Mouse (Mus musculus): ENCODE data around the gene Smyd4. TPM values are rescaled to one million over a fixed set of nuclear protein-coding genes. Genes with fewer than 3 reads are reported as not detected.

The Smyd4 gene
- total and polyA plus RNA-seq, 2 experiments from 2014 or later, result 13.2 to 19.7 TPM

- no peak for ATAC-seq (ENCODE audit: insufficient read depth, low read depth)
- H3K9ac ChIP-seq (replicated peaks; ENCODE audit: low read depth, low read length), result no peak overlapping the region
- no peaks in the 10 kb centered on the region for H3K4me1 ChIP-seq (ENCODE audit: control insufficient read depth, insufficient read depth)
- H3K4me2 ChIP-seq (ENCODE audit: low read depth, low read length), result no peak overlapping the region
- WGBS, result 78% methylated on average over 4 of the region's 4 CpGs
- no peak for DNase-seq (ENCODE audit: low spot score)
- H3K4me3 ChIP-seq (ENCODE audit: low read depth, low read length), result no peak overlapping the region
- no peaks in the 10 kb centered on the region for H3K9me3 ChIP-seq (replicated peaks; ENCODE audit: control insufficient read depth, low read length)
- no peak overlapping the region for H3K27ac ChIP-seq (ENCODE audit: low read depth)
- no peaks in the 10 kb centered on the region for H3K27me3 ChIP-seq (ENCODE audit: control insufficient read depth, insufficient read depth, low read length)
- H3K36me3 ChIP-seq (replicated peaks; ENCODE audit: control insufficient read depth, insufficient read depth, low read length), result peaks cover 93% of the 10 kb centered on the region
- TF ChIP-seq EP300 (IDR thresholded peaks at IDR 0.05; ENCODE audit: low read depth) (no peak), CTCF (IDR thresholded peaks at IDR 0.05; ENCODE audit: low read depth) (no peak)
These were observed 39.6 kb upstream of the Smyd4 start for GRCm38 (mm10) chr11:75308650-75309049.

GRCm38 (mm10) chr11:75310813-75311212 is 37.4 kb upstream of the Smyd4 start:
- no peak for DNase-seq (ENCODE audit: low spot score)
- 88% methylated on average over 8 of the region's 8 CpGs for WGBS
- ATAC-seq (ENCODE audit: insufficient read depth, low read depth), result no peak
- Histone ChIP-seq H3K9me3 (replicated peaks; ENCODE audit: control insufficient read depth, low read length) (no peaks in the 10 kb centered on the region), H3K4me3 (ENCODE audit: low read depth, low read length) (no peak overlapping the region), H3K4me1 (ENCODE audit: control insufficient read depth, insufficient read depth) (no peaks in the 10 kb centered on the region), H3K27me3 (ENCODE audit: control insufficient read depth, insufficient read depth, low read length) (no peaks in the 10 kb centered on the region), H3K4me2 (ENCODE audit: low read depth, low read length) (no peak overlapping the region), H3K36me3 (replicated peaks; ENCODE audit: control insufficient read depth, insufficient read depth, low read length) (peaks cover 90% of the 10 kb centered on the region), H3K9ac (replicated peaks; ENCODE audit: low read depth, low read length) (no peak overlapping the region), H3K27ac (ENCODE audit: low read depth) (no peak overlapping the region)
- TF ChIP-seq EP300 (IDR thresholded peaks at IDR 0.05; ENCODE audit: low read depth), result no peak
- TF ChIP-seq CTCF (IDR thresholded peaks at IDR 0.05; ENCODE audit: low read depth), result no peak

DNA sequence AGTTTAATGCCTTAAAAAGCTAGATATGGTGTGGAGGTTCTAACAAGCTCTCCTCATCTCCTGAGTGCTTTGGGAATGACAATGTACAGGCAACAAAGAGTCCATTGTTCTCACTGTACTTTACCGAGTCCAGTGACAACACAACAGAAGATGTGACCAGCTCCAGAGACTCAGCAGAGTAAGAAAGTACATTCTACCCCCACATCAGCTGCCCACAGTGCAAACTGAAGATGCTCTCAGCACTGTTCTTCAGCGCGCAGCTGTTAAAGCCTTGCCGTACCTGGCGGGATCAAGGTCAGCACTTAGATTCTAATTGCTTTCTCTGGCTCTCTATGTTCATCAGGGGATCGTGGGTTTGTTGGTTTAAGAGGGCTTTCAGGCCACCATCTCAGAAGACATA is 36.5 kb upstream of the Smyd4 start:
- DNase-seq (ENCODE audit: low spot score), result no peak
- H3K4me1 ChIP-seq (ENCODE audit: control insufficient read depth, insufficient read depth), result no peaks in the 10 kb centered on the region
- H3K27me3 ChIP-seq (ENCODE audit: control insufficient read depth, insufficient read depth, low read length), result no peaks in the 10 kb centered on the region
- no peak overlapping the region for H3K27ac ChIP-seq (ENCODE audit: low read depth)
- no peak overlapping the region for H3K4me2 ChIP-seq (ENCODE audit: low read depth, low read length)
- ATAC-seq (ENCODE audit: insufficient read depth, low read depth), result no peak
- H3K9me3 ChIP-seq (replicated peaks; ENCODE audit: control insufficient read depth, low read length), result no peaks in the 10 kb centered on the region
- WGBS, result 78% methylated on average over 6 of the region's 6 CpGs
- H3K4me3 ChIP-seq (ENCODE audit: low read depth, low read length), result no peak overlapping the region
- no peak overlapping the region for H3K9ac ChIP-seq (replicated peaks; ENCODE audit: low read depth, low read length)
- H3K36me3 ChIP-seq (replicated peaks; ENCODE audit: control insufficient read depth, insufficient read depth, low read length), result peaks cover 89% of the 10 kb centered on the region
- no peak for TF ChIP-seq CTCF (IDR thresholded peaks at IDR 0.05; ENCODE audit: low read depth)
- no peak for TF ChIP-seq EP300 (IDR thresholded peaks at IDR 0.05; ENCODE audit: low read depth)

- Histone ChIP-seq H3K9ac (replicated peaks; ENCODE audit: low read depth, low read length) (no peak overlapping the region), H3K27me3 (ENCODE audit: control insufficient read depth, insufficient read depth, low read length) (no peaks in the 10 kb centered on the region), H3K27ac (ENCODE audit: low read depth) (no peak overlapping the region), H3K4me2 (ENCODE audit: low read depth, low read length) (no peak overlapping the region), H3K36me3 (replicated peaks; ENCODE audit: control insufficient read depth, insufficient read depth, low read length) (peaks cover 79% of the 10 kb centered on the region), H3K4me1 (ENCODE audit: control insufficient read depth, insufficient read depth) (no peaks in the 10 kb centered on the region), H3K4me3 (ENCODE audit: low read depth, low read length) (no peak overlapping the region), H3K9me3 (replicated peaks; ENCODE audit: control insufficient read depth, low read length) (no peaks in the 10 kb centered on the region)
- WGBS, result 79% methylated on average over 8 of the region's 8 CpGs
- TF ChIP-seq EP300 (IDR thresholded peaks at IDR 0.05; ENCODE audit: low read depth) (no peak), CTCF (IDR thresholded peaks at IDR 0.05; ENCODE audit: low read depth) (no peak)
- ATAC-seq (ENCODE audit: insufficient read depth, low read depth), result no peak
- no peak for DNase-seq (ENCODE audit: low spot score)
These were observed 34.4 kb upstream of the Smyd4 start for GRCm38 (mm10) chr11:75313834-75314233.

DNA sequence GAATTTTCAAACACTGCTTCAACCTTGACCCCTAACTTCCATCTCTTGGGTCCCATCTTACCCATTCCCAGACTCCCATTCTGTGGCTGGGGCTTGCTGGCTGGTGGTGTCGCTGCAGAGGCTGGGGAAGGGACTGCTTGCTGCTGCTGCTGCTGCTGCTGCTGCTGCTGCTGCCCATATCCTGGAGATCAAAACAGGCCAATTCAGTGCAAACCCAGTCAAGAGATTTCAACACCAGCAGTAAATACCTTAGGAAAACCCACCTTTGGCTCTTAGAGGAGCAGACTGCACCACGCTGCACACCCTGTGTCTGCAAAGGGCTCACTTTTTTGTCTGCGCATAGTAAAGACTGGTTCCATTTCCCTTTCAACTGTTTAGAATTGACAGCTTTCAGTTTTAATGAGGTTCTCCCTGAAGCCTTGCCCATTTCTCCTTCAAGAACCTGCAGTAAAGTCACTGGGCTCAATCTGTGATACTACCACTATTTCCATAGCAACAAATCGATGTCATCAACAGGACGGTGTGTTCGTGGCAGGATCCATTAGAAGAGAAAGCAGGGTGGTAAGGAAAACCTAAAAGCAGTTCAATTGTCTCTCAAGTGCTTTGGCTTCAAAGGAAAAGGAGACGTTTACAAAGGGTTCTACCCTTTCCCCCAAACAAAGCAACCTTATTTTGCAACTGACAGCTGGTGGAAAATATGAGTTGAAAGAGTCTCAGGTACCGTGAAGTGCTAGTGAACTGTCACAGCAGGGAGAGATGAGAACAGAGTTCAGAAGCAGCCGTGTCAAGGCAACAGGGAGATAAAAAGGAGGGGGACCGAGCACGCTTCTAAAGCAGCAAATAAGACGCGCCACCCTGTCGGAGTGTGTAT is 29.6 kb upstream of the Smyd4 start:
- WGBS, result 72% methylated on average over 14 of the region's 14 CpGs
- H3K9ac ChIP-seq (replicated peaks; ENCODE audit: low read depth, low read length), result no peak overlapping the region
- H3K4me1 ChIP-seq (ENCODE audit: control insufficient read depth, insufficient read depth), result no peaks in the 10 kb centered on the region
- TF ChIP-seq EP300 (IDR thresholded peaks at IDR 0.05; ENCODE audit: low read depth) (no peak), CTCF (IDR thresholded peaks at IDR 0.05; ENCODE audit: low read depth) (no peak)
- H3K36me3 ChIP-seq (replicated peaks; ENCODE audit: control insufficient read depth, insufficient read depth, low read length), result peaks cover 39% of the 10 kb centered on the region
- ATAC-seq (ENCODE audit: insufficient read depth, low read depth) (no peak), DNase-seq (ENCODE audit: low spot score) (no peak)
- no peaks in the 10 kb centered on the region for H3K27me3 ChIP-seq (ENCODE audit: control insufficient read depth, insufficient read depth, low read length)
- no peak overlapping the region for H3K4me3 ChIP-seq (ENCODE audit: low read depth, low read length)
- H3K4me2 ChIP-seq (ENCODE audit: low read depth, low read length), result no peak overlapping the region; the same call in 1 of the 2 replicates
- H3K9me3 ChIP-seq (replicated peaks; ENCODE audit: control insufficient read depth, low read length), result no peaks in the 10 kb centered on the region
- H3K27ac ChIP-seq (ENCODE audit: low read depth), result peak overlapping the region; percentile 50; the same call in 1 of the 2 replicates

Data from heart, postnatal 0 days (tissue).